Mouse (Mus musculus) cerebellum, adult 2 months (tissue): ENCODE data around the gene Lonp1.

ENCODE experiments used
- CTCF ChIP-seq: fragments of 200-500 bp; IDR thresholded peaks from 2 replicates; pipeline ENCODE4 v1.5.1; 2011; ENCODE audit warnings: low read depth, mild to moderate bottlenecking, control low read depth, low read length, moderate library complexity, borderline replicate concordance; ENCODE audit not compliant: insufficient read depth
- POLR2A ChIP-seq: fragments of 200-500 bp; IDR thresholded peaks from 2 replicates; pipeline ENCODE4 v1.6.1; 2011; ENCODE audit warnings: low read length, control low read depth, borderline replicate concordance; ENCODE audit not compliant: insufficient read depth

- TF ChIP-seq CTCF (no peak), POLR2A (no peak)
Measured at GRCm38 (mm10) chr17:56654771-56655170, 28.1 kb upstream of the Lonp1 start.
